Mouse (Mus musculus): ENCODE measurements at regions not wholly inside any gene's neighbourhood (a gene's known extent, or its start where the extent isn't known, plus 50 kb on each side); places are given as distances from the start of the nearest gene placed in this dataset.
"Not testable (repeated sequence)": the region's sequence is repeated elsewhere in the genome, so short reads cannot be mapped to it uniquely, and the experiment has no call there.

GRCm38 (mm10) chr6:68632309-68632708 is 1096.7 kb upstream of the Tacstd2 start:
- DNase-seq (ENCODE audit: low read depth): not testable (repeated sequence)

GRCm38 (mm10) chr6:68631787-68632186 is 1096.2 kb upstream of the Tacstd2 start:
- DNase-seq (ENCODE audit: low read depth): no peak

- peak; percentile 1 for DNase-seq (ENCODE audit: low read depth)
Measured at GRCm38 (mm10) chr6:68606033-68606432, 1070.4 kb upstream of the Tacstd2 start.

Data from induced T-regulatory cell, adult 2 months (primary cell).